Mouse (Mus musculus) heart, embryonic 12.5 days (tissue): Measurements from ENCODE around the gene Pglyrp1. TPM values are rescaled to one million over a fixed set of nuclear protein-coding genes. Genes with fewer than 3 reads are reported as not detected.

Source experiments
- ATAC-seq: fragments of 200-750 bp; cut with Nextera tagmentation; 2 replicates; pipeline ENCODE4 v1.8.0; 2017; ENCODE audit warnings: moderate TSS enrichment, moderate library complexity; ENCODE audit not compliant: insufficient number of reproducible peaks, low FRiP score
- H3K27ac ChIP-seq: fragments of 300-500 bp; sonication (generic); 2 replicates; pipeline ENCODE4 v1.5.1; 2016; ENCODE audit warnings: mild to moderate bottlenecking, moderate library complexity; ENCODE audit not compliant: poor library complexity, severe bottlenecking
- H3K27me3 ChIP-seq: fragments of 300-500 bp; sonication (generic); replicated peaks from 2 replicates; pipeline ENCODE4 v1.6.1; 2016; ENCODE audit warnings: mild to moderate bottlenecking, moderate library complexity
- H3K36me3 ChIP-seq: fragments of 300-500 bp; sonication (generic); 2 replicates; pipeline ENCODE4 v1.6.1; 2016; ENCODE audit warnings: mild to moderate bottlenecking, moderate library complexity
- H3K4me1 ChIP-seq: fragments of 300-500 bp; sonication (generic); replicated peaks from 2 replicates; pipeline ENCODE4 v1.6.1; 2016; ENCODE audit warnings: mild to moderate bottlenecking
- H3K4me2 ChIP-seq: fragments of 300-500 bp; sonication (generic); 2 replicates; pipeline ENCODE4 v1.6.1; 2016; ENCODE audit warnings: mild to moderate bottlenecking, moderate library complexity
- H3K4me3 ChIP-seq: fragments of 300-500 bp; sonication (generic); 2 replicates; pipeline ENCODE4 v1.5.1; 2016; ENCODE audit warnings: mild to moderate bottlenecking
- H3K9ac ChIP-seq: fragments of 300-500 bp; sonication (generic); 2 replicates; pipeline ENCODE4 v1.6.1; 2016; ENCODE audit warnings: mild to moderate bottlenecking, moderate library complexity
- H3K9me3 ChIP-seq: fragments of 300-500 bp; sonication (generic); replicated peaks from 2 replicates; pipeline ENCODE4 v1.6.1; 2016; ENCODE audit warnings: mild to moderate bottlenecking, moderate library complexity
- whole genome bisulfite sequencing: fragments of 180-500 bp; shearing (Covaris S2); methylation state at CpG from one replicate; pipeline ENCODE4 v1.1.7; 2016; 5-methylcytosine and 5-hydroxymethylcytosine counted together
- polyA plus RNA-seq: library from polyadenylated mRNA; unstranded; fragments of >200 nt; fragmentation: Nextera tagmentation; extraction: Ambion mirVana; gene quantifications from 2 replicates; pipeline ENCODE4 v1.2.1, GENCODE M21; 2016

The Pglyrp1 gene
- polyA plus RNA-seq, 1 experiment from 2014 or later = 0.83 TPM

GRCm38 (mm10) chr7:18916254-18916653 lies 45.1 kb downstream of the Pglyrp1 start:
- H3K4me2 ChIP-seq = no peak overlapping the region
- no peak overlapping the region for H3K9ac ChIP-seq
- 0 out of 2 replicates have a peak, but pooled peaks cover 5% of the 10 kb centered on the region for H3K27me3 ChIP-seq
- H3K27ac ChIP-seq = no peak overlapping the region
- WGBS = 67% methylated on average over 4 of the region's 4 CpGs
- H3K4me3 ChIP-seq = no peak overlapping the region
- ATAC-seq = no peak
- no peaks in the 10 kb centered on the region for H3K36me3 ChIP-seq
- H3K4me1 ChIP-seq = 0 out of 2 replicates have a peak, but pooled peaks cover 4% of the 10 kb centered on the region
- 0 out of 2 replicates have a peak, but pooled peaks cover 4% of the 10 kb centered on the region for H3K9me3 ChIP-seq

DNA sequence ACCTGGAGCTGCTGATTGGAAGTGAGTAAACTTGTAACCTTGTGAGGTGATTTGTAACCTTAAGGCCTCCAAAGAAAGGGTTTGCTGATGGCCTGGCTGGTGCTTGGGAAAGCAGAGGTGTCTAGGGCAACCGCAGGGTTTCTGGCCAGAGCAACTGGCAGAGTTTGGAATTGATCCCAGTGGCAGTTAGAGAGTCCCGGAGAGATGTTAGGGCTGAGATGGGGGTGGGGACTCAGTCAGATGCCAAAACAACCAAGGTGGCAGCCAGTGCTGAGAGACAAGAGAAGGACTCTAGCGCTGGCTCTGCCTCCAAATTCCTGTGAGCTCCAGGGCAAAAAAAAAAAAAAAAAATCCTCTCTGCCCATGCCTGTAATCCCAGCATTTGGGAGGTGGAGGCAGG lies 46.8 kb downstream of the Pglyrp1 start:
- no peak overlapping the region for H3K27ac ChIP-seq
- H3K9me3 ChIP-seq = 0 out of 2 replicates have a peak, but pooled peaks cover 4% of the 10 kb centered on the region
- H3K4me1 ChIP-seq = 0 out of 2 replicates have a peak, but pooled peaks cover 5% of the 10 kb centered on the region
- no peak overlapping the region for H3K9ac ChIP-seq
- peaks cover 17% of the 10 kb centered on the region for H3K27me3 ChIP-seq
- no peak overlapping the region for H3K4me2 ChIP-seq
- 49% methylated on average over 3 of the region's 3 CpGs for WGBS
- no peak overlapping the region for H3K4me3 ChIP-seq
- no peak for ATAC-seq
- H3K36me3 ChIP-seq = no peaks in the 10 kb centered on the region

DNA sequence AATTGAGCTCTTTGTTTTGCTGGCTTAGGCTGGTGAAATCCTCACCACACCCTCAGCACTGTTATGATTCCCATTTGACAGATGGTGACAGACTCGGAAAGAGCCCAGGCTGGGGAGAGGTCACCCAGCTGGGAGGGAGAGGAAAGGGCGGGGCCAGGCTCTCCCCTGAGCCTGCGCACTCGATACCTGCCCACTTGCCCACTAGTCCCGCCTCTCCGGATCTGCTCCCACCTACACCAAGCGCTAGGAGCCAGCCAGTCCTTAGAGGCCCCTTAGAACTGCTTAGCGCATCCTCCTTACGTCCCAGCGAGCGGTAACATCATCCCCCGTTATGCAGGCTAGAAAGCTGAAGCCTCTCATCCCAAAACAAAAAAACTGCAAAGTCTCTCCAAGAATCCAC lies 49.9 kb downstream of the Pglyrp1 start:
- ATAC-seq = no peak
- peaks cover 45% of the 10 kb centered on the region for H3K27me3 ChIP-seq
- H3K9ac ChIP-seq = no peak overlapping the region
- H3K36me3 ChIP-seq = no peaks in the 10 kb centered on the region
- no peak overlapping the region for H3K27ac ChIP-seq
- H3K4me3 ChIP-seq = no peak overlapping the region
- WGBS = 3% methylated on average over 12 of the region's 12 CpGs
- H3K9me3 ChIP-seq = no peaks in the 10 kb centered on the region
- H3K4me1 ChIP-seq = peaks cover 15% of the 10 kb centered on the region
- H3K4me2 ChIP-seq = peak overlapping the region; percentile 38

GRCm38 (mm10) chr7:18922807-18923206 lies 51.7 kb downstream of the Pglyrp1 start:
- Histone ChIP-seq H3K27me3 (peaks cover 62% of the 10 kb centered on the region), H3K9me3 (no peaks in the 10 kb centered on the region), H3K36me3 (no peaks in the 10 kb centered on the region), H3K27ac (no peak overlapping the region), H3K4me1 (peaks cover 25% of the 10 kb centered on the region), H3K4me3 (no peak overlapping the region), H3K9ac (no peak overlapping the region), H3K4me2 (no peak overlapping the region)
- 53% methylated on average over 5 of the region's 5 CpGs for WGBS
- ATAC-seq = no peak

DNA sequence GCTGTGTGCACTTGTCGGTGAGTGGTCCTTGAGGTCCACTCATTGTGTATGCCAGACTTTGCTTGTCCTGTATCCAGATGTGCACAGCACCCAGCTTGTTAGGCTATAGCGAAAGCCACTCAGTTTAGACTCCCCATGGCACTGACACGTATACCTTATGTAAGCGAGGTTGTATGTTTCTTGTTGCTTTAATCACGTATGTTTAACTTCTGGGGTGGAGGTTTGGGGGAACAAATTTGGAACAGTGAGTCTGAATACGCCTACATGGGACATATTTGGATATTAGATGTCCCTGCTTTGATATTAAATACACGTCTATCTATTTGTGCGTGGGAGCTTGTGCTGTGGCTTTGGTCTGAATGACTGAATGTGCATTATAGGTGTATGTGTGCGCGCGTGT lies 52.1 kb downstream of the Pglyrp1 start:
- H3K4me2 ChIP-seq = no peak overlapping the region
- H3K9ac ChIP-seq = no peak overlapping the region
- H3K27me3 ChIP-seq = peaks cover 67% of the 10 kb centered on the region
- H3K4me1 ChIP-seq = peaks cover 25% of the 10 kb centered on the region
- no peaks in the 10 kb centered on the region for H3K9me3 ChIP-seq
- no peak overlapping the region for H3K4me3 ChIP-seq
- H3K36me3 ChIP-seq = no peaks in the 10 kb centered on the region
- no peak for ATAC-seq
- WGBS = 74% methylated on average over 11 of the region's 11 CpGs
- H3K27ac ChIP-seq = no peak overlapping the region

DNA sequence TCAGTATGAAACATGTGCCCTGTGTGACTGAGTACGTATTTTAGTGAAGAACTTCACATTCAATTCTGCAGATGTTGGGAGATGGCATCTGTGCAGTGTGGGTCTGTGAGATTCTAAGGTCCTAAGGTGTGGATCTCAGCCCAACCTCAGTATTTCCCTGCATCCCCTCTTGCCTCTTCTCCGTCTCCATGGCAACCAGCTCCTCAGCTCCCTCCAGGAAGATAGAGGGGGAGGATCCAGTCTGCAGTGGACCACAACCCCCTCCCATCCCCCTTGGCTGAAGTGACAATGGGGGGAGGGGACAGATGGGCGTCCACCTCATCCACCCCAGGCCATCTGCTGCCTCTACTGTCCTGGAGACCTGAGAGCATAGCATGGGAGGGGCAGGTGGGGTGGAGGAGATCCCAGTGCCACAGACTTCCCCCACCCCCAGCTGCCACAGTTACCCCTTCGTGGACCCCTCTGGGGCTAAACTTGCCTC lies 52.6 kb downstream of the Pglyrp1 start:
- 28% methylated on average over 4 of the region's 4 CpGs for WGBS
- H3K4me2 ChIP-seq = no peak overlapping the region
- no peak for ATAC-seq
- H3K27me3 ChIP-seq = peaks cover 68% of the 10 kb centered on the region
- H3K36me3 ChIP-seq = no peaks in the 10 kb centered on the region
- no peak overlapping the region for H3K4me3 ChIP-seq
- H3K9me3 ChIP-seq = no peaks in the 10 kb centered on the region
- no peak overlapping the region for H3K27ac ChIP-seq
- H3K9ac ChIP-seq = no peak overlapping the region
- H3K4me1 ChIP-seq = peaks cover 25% of the 10 kb centered on the region

GRCm38 (mm10) chr7:18924321-18924720 lies 53.2 kb downstream of the Pglyrp1 start:
- no peak for ATAC-seq
- 6% methylated on average over 8 of the region's 8 CpGs for WGBS
- Histone ChIP-seq H3K4me3 (no peak overlapping the region), H3K36me3 (no peaks in the 10 kb centered on the region), H3K9ac (no peak overlapping the region), H3K4me1 (peaks cover 25% of the 10 kb centered on the region), H3K27me3 (peaks cover 68% of the 10 kb centered on the region), H3K4me2 (no peak overlapping the region), H3K9me3 (no peaks in the 10 kb centered on the region), H3K27ac (no peak overlapping the region)

DNA sequence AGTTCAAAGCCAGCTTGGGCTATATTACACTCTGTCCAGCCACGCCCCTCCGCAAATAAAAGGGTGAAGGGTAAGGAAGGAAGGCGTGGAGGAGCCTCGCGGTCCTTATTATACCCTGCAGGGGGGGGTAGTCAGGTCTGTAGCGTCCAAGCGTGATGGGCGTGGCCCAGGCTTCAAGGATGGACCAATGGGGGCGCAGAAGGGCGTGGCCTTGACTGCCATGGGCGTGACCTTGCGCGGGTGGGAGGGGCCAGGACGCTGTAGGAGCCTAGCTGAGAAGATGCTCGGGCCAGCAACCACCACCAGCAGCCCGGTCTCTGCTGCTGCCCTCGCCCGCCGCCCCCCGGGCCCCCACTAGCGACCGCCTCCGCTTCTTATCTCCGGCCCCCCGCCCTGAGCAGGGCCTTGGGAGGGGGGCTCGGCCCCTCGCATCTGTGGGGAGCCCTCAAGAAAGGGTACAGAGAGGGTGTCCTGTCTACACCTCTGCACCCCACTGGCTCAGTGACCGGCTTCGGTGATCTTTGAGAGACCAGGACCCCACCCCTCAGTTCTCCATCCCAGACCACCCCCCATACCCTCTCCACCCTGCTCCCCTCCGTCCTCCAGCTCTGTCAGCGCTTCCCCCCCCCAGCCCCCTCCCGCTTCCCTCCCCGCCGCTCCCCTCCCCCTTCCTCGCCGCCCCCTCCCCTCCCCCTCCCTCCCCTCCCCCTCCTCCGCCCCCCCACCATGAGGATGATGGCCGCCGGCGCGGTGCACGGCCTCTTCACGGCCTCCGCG lies 54.2 kb downstream of the Pglyrp1 start, which contains the start of gene Nova2:
Nova2 (plus strand) TSS at position 727 of the 777 bp plus-strand sequence.
- no peaks in the 10 kb centered on the region for H3K36me3 ChIP-seq
- peak within 1 kb of the TSS; percentile 84 for H3K9ac ChIP-seq
- peaks cover 68% of the 10 kb centered on the region for H3K27me3 ChIP-seq
- WGBS = 2% methylated on average over 28 of the region's 45 CpGs
- peak within 1 kb of the TSS; percentile 75 for H3K4me3 ChIP-seq
- peak; percentile 86 for ATAC-seq
- peak within 1 kb of the TSS; percentile 30; the same call in 1 of the 2 replicates for H3K27ac ChIP-seq
- no peaks in the 10 kb centered on the region for H3K9me3 ChIP-seq
- peak within 1 kb of the TSS; percentile 98 for H3K4me2 ChIP-seq
- peaks cover 25% of the 10 kb centered on the region for H3K4me1 ChIP-seq

- H3K27ac ChIP-seq = peak overlapping the region; percentile 30; the same call in 1 of the 2 replicates
- 0 out of 2 replicates have a peak, but pooled peaks have one; percentile 42 for ATAC-seq
- H3K9ac ChIP-seq = peak overlapping the region; percentile 84
- H3K4me2 ChIP-seq = peak overlapping the region; percentile 98
- peak overlapping the region; percentile 75 for H3K4me3 ChIP-seq
- H3K9me3 ChIP-seq = no peaks in the 10 kb centered on the region
- H3K4me1 ChIP-seq = peaks cover 22% of the 10 kb centered on the region
- no peaks in the 10 kb centered on the region for H3K36me3 ChIP-seq
- H3K27me3 ChIP-seq = peaks cover 63% of the 10 kb centered on the region
- 4% methylated on average over 38 of the region's 42 CpGs for WGBS
Measured at GRCm38 (mm10) chr7:18926041-18926790, 55.1 kb downstream of the Pglyrp1 start.

GRCm38 (mm10) chr7:18926911-18927310 lies 55.8 kb downstream of the Pglyrp1 start:
- Histone ChIP-seq H3K36me3 (no peaks in the 10 kb centered on the region), H3K4me2 (peak overlapping the region; percentile 98), H3K9ac (no peak overlapping the region), H3K27ac (no peak overlapping the region), H3K4me1 (peaks cover 20% of the 10 kb centered on the region), H3K4me3 (peak overlapping the region; percentile 75), H3K27me3 (peaks cover 60% of the 10 kb centered on the region), H3K9me3 (no peaks in the 10 kb centered on the region)
- 0 out of 2 replicates have a peak, but pooled peaks have one; percentile 17 for ATAC-seq
- 45% methylated on average over 6 of the region's 6 CpGs for WGBS

DNA sequence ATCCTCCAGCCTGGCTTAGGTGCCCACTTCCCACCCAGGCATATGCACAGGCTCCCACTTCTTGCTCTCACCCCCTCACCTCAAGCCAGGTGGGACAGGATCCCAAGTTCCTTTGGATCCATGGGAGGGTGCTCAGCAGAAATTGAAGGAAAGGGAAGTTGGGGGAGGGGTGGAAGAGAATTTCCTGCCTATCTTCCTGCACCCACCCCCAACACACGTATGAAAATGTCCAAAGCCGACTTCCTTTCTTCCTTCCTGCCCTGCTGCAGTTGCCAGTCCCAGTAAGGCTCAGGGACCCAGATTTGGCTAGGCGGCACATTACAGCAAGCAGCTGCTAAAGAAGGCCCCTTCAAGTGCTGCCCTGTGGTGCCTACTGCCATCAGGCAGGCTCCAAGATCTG lies 56.6 kb downstream of the Pglyrp1 start:
- Histone ChIP-seq H3K27ac (no peak overlapping the region), H3K9me3 (no peaks in the 10 kb centered on the region), H3K27me3 (peaks cover 52% of the 10 kb centered on the region), H3K4me1 (peaks cover 20% of the 10 kb centered on the region), H3K36me3 (no peaks in the 10 kb centered on the region), H3K9ac (no peak overlapping the region), H3K4me3 (no peak overlapping the region), H3K4me2 (peak overlapping the region; percentile 98)
- no peak for ATAC-seq
- 33% methylated on average over 3 of the region's 3 CpGs for WGBS
